Mouse (Mus musculus): ENCODE results near the gene Frmpd2. TPM values are rescaled to one million over a fixed set of nuclear protein-coding genes. Genes with fewer than 3 reads are reported as not detected.

The Frmpd2 gene
- polyA plus RNA-seq, 1 experiment, result not detected

- TF ChIP-seq GATA1 (IDR thresholded peaks at IDR 0.05; ENCODE audit: low read length), result no peak
Measured at GRCm38 (mm10) chr14:33539559-33540167, 68.2 kb downstream of the Frmpd2 start.

GRCm38 (mm10) chr14:33545565-33546143 is 74.2 kb downstream of the Frmpd2 start:
- TF ChIP-seq GATA1 (IDR thresholded peaks at IDR 0.05; ENCODE audit: low read length), result no peak

GRCm38 (mm10) chr14:33548650-33549049 is 77.2 kb downstream of the Frmpd2 start:
- no peak for TF ChIP-seq GATA1 (IDR thresholded peaks at IDR 0.05; ENCODE audit: low read length)

GRCm38 (mm10) chr14:33549856-33550255 is 78.4 kb downstream of the Frmpd2 start:
- TF ChIP-seq GATA1 (IDR thresholded peaks at IDR 0.05; ENCODE audit: low read length), result no peak

- no peak for TF ChIP-seq GATA1 (IDR thresholded peaks at IDR 0.05; ENCODE audit: low read length)
Measured at GRCm38 (mm10) chr14:33570737-33571136, 99.2 kb downstream of the Frmpd2 start.

GRCm38 (mm10) chr14:33573643-33574042 is 102.1 kb downstream of the Frmpd2 start:
- no peak for TF ChIP-seq GATA1 (IDR thresholded peaks at IDR 0.05; ENCODE audit: low read length)

- no peak for TF ChIP-seq GATA1 (IDR thresholded peaks at IDR 0.05; ENCODE audit: low read length)
Measured at GRCm38 (mm10) chr14:33579771-33580484, 108.4 kb downstream of the Frmpd2 start.

GRCm38 (mm10) chr14:33588951-33589350 is 117.5 kb downstream of the Frmpd2 start, which contains the start of gene Ptpn20:
Gene Ptpn20 (plus strand): TSS chr14:33589207.
- TF ChIP-seq GATA1 (IDR thresholded peaks at IDR 0.05; ENCODE audit: low read length), result no peak

- TF ChIP-seq GATA1 (IDR thresholded peaks at IDR 0.05; ENCODE audit: low read length), result no peak
Measured at GRCm38 (mm10) chr14:33598376-33599130, 127.1 kb downstream of the Frmpd2 start.

- TF ChIP-seq GATA1 (IDR thresholded peaks at IDR 0.05; ENCODE audit: low read length), result no peak
Measured at GRCm38 (mm10) chr14:33607431-33607830, 135.9 kb downstream of the Frmpd2 start.

Other genes with a start within 250 kb of the Frmpd2 start
- 6.0 and 12.3 TPM in 2 replicates for gene Mapk8, start 24.5 kb upstream of the Frmpd2 start, polyA plus RNA-seq (2012)
- not detected in 2 replicates for gene Ptpn20, start 117.5 kb downstream of the Frmpd2 start, polyA plus RNA-seq (2012)